Mouse (Mus musculus) forebrain, embryonic 16.5 days (tissue): ENCODE data around the gene Slco4c1. TPM values are rescaled to one million over a fixed set of nuclear protein-coding genes. Genes with fewer than 3 reads are reported as not detected.

Experiments
- ATAC-seq: fragments of 200-750 bp; cut with Nextera tagmentation; 2 replicates; pipeline ENCODE4 v1.8.0; 2017; ENCODE audit warnings: mild to moderate bottlenecking, moderate library complexity
- H3K27ac ChIP-seq: fragments of 300-500 bp; sonication (generic); 2 replicates; pipeline ENCODE4 v1.5.1; 2014; ENCODE audit warnings: low read length, control low read depth
- H3K27me3 ChIP-seq: fragments of 300-500 bp; sonication (generic); replicated peaks from 2 replicates; pipeline ENCODE4 v1.6.1; 2014; ENCODE audit warnings: low read length; ENCODE audit not compliant: control insufficient read depth, insufficient read depth
- H3K36me3 ChIP-seq: fragments of 300-500 bp; sonication (generic); 2 replicates; pipeline ENCODE4 v1.6.1; 2014; ENCODE audit not compliant: control insufficient read depth, insufficient read depth
- H3K4me1 ChIP-seq: fragments of 300-500 bp; sonication (generic); replicated peaks from 2 replicates; pipeline ENCODE4 v1.6.1; 2014; ENCODE audit warnings: low read length; ENCODE audit not compliant: control insufficient read depth, insufficient read depth
- H3K4me2 ChIP-seq: fragments of 300-500 bp; sonication (generic); 2 replicates; pipeline ENCODE4 v1.6.1; 2014; ENCODE audit warnings: mild to moderate bottlenecking, low read length, control low read depth
- H3K4me3 ChIP-seq: fragments of 300-500 bp; sonication (generic); replicated peaks from 2 replicates; pipeline ENCODE4 v1.5.1; 2014; ENCODE audit warnings: mild to moderate bottlenecking, low read length, control low read depth
- H3K9ac ChIP-seq: fragments of 300-500 bp; sonication (generic); replicated peaks from 2 replicates; pipeline ENCODE4 v1.6.1; 2014; ENCODE audit warnings: low read depth, low read length, control low read depth
- H3K9me3 ChIP-seq: fragments of 300-500 bp; sonication (generic); 2 replicates; pipeline ENCODE4 v1.6.1; 2016; ENCODE audit warnings: low read length; ENCODE audit not compliant: control insufficient read depth
- WGBS: fragments of 180-500 bp; shearing (Covaris S2); extraction: QIAGEN DNeasy Blood & Tissue Kit; methylation state at CpG from one replicate; pipeline ENCODE4 v1.1.7; 2014; 5-methylcytosine and 5-hydroxymethylcytosine counted together
- polyA plus RNA-seq: library from polyadenylated mRNA; unstranded; fragments of >200 nt; fragmentation: Nextera tagmentation; extraction: Ambion mirVana; gene quantifications from 2 replicates; pipeline ENCODE4 v1.2.1, GENCODE M21; 2015

Gene Slco4c1
- polyA plus RNA-seq, 1 experiment from 2014 or later, result 0.81 TPM

- H3K4me1 ChIP-seq, result no peaks in the 10 kb centered on the region
- H3K4me3 ChIP-seq, result no peak overlapping the region
- no peak overlapping the region for H3K9ac ChIP-seq
- no peaks in the 10 kb centered on the region for H3K9me3 ChIP-seq
- ATAC-seq, result no peak
- no peak overlapping the region for H3K27ac ChIP-seq
- 94% methylated on average over 4 of the region's 4 CpGs for WGBS
- no peaks in the 10 kb centered on the region for H3K36me3 ChIP-seq
- no peak overlapping the region for H3K4me2 ChIP-seq
- H3K27me3 ChIP-seq, result no peaks in the 10 kb centered on the region
Observed at GRCm38 (mm10) chr1:96866002-96866401, 6.0 kb downstream of the Slco4c1 start.

- no peak overlapping the region for H3K4me3 ChIP-seq
- no peaks in the 10 kb centered on the region for H3K36me3 ChIP-seq
- H3K9me3 ChIP-seq, result no peaks in the 10 kb centered on the region
- 83% methylated on average over 2 of the region's 2 CpGs for WGBS
- H3K4me2 ChIP-seq, result no peak overlapping the region
- no peaks in the 10 kb centered on the region for H3K4me1 ChIP-seq
- ATAC-seq, result no peak
- no peak overlapping the region for H3K27ac ChIP-seq
- H3K9ac ChIP-seq, result no peak overlapping the region
- no peaks in the 10 kb centered on the region for H3K27me3 ChIP-seq
Observed at GRCm38 (mm10) chr1:96864120-96864519, 7.9 kb downstream of the Slco4c1 start.

GRCm38 (mm10) chr1:96859995-96860684 is 11.8 kb downstream of the Slco4c1 start:
- no peak overlapping the region for H3K9ac ChIP-seq
- no peaks in the 10 kb centered on the region for H3K27me3 ChIP-seq
- 80% methylated on average over 7 of the region's 7 CpGs for WGBS
- no peak for ATAC-seq
- no peaks in the 10 kb centered on the region for H3K36me3 ChIP-seq
- H3K27ac ChIP-seq, result no peak overlapping the region
- no peaks in the 10 kb centered on the region for H3K9me3 ChIP-seq
- no peaks in the 10 kb centered on the region for H3K4me1 ChIP-seq
- H3K4me3 ChIP-seq, result no peak overlapping the region
- H3K4me2 ChIP-seq, result no peak overlapping the region

GRCm38 (mm10) chr1:96853541-96853940 is 18.4 kb downstream of the Slco4c1 start:
- no peak overlapping the region for H3K27ac ChIP-seq
- no peak for ATAC-seq
- H3K27me3 ChIP-seq, result no peaks in the 10 kb centered on the region
- no peak overlapping the region for H3K9ac ChIP-seq
- no peaks in the 10 kb centered on the region for H3K9me3 ChIP-seq
- H3K4me3 ChIP-seq, result no peak overlapping the region
- H3K4me1 ChIP-seq, result no peaks in the 10 kb centered on the region
- WGBS, result 81% methylated on average over 4 of the region's 4 CpGs
- no peaks in the 10 kb centered on the region for H3K36me3 ChIP-seq
- H3K4me2 ChIP-seq, result no peak overlapping the region

- no peaks in the 10 kb centered on the region for H3K27me3 ChIP-seq
- no peak overlapping the region for H3K27ac ChIP-seq
- H3K4me1 ChIP-seq, result no peaks in the 10 kb centered on the region
- H3K36me3 ChIP-seq, result no peaks in the 10 kb centered on the region
- ATAC-seq, result no peak
- H3K4me3 ChIP-seq, result no peak overlapping the region
- no peak overlapping the region for H3K4me2 ChIP-seq
- H3K9ac ChIP-seq, result no peak overlapping the region
- 68% methylated on average over 4 of the region's 4 CpGs for WGBS
- no peaks in the 10 kb centered on the region for H3K9me3 ChIP-seq
Observed at GRCm38 (mm10) chr1:96849101-96849500, 22.9 kb downstream of the Slco4c1 start.

GRCm38 (mm10) chr1:96848606-96849005 is 23.4 kb downstream of the Slco4c1 start:
- Histone ChIP-seq H3K4me1 (no peaks in the 10 kb centered on the region), H3K4me2 (no peak overlapping the region), H3K27me3 (no peaks in the 10 kb centered on the region), H3K9ac (no peak overlapping the region), H3K27ac (no peak overlapping the region), H3K4me3 (no peak overlapping the region), H3K9me3 (no peaks in the 10 kb centered on the region), H3K36me3 (no peaks in the 10 kb centered on the region)
- 24% methylated on average over 2 of the region's 2 CpGs for WGBS
- ATAC-seq, result no peak

- H3K36me3 ChIP-seq, result no peaks in the 10 kb centered on the region
- H3K4me3 ChIP-seq, result no peak overlapping the region
- no peak overlapping the region for H3K27ac ChIP-seq
- no peak overlapping the region for H3K9ac ChIP-seq
- H3K4me2 ChIP-seq, result no peak overlapping the region
- H3K27me3 ChIP-seq, result no peaks in the 10 kb centered on the region
- peak; percentile 20; the same call in 1 of the 2 replicates for ATAC-seq
- H3K9me3 ChIP-seq, result no peaks in the 10 kb centered on the region
- WGBS, result 4% methylated on average over 3 of the region's 3 CpGs
- no peaks in the 10 kb centered on the region for H3K4me1 ChIP-seq
Observed at GRCm38 (mm10) chr1:96846727-96847126, 25.2 kb downstream of the Slco4c1 start.

GRCm38 (mm10) chr1:96805287-96805727 is 66.7 kb downstream of the Slco4c1 start:
- ATAC-seq, result no peak
- Histone ChIP-seq H3K4me1 (no peaks in the 10 kb centered on the region), H3K4me3 (no peak overlapping the region), H3K9ac (no peak overlapping the region), H3K27me3 (no peaks in the 10 kb centered on the region), H3K27ac (no peak overlapping the region), H3K36me3 (no peaks in the 10 kb centered on the region), H3K4me2 (no peak overlapping the region), H3K9me3 (no peaks in the 10 kb centered on the region)
- WGBS, result 81% methylated on average over 2 of the region's 2 CpGs

- Histone ChIP-seq H3K4me1 (no peaks in the 10 kb centered on the region), H3K36me3 (no peaks in the 10 kb centered on the region), H3K4me3 (no peak overlapping the region), H3K9ac (no peak overlapping the region), H3K27me3 (no peaks in the 10 kb centered on the region), H3K9me3 (no peaks in the 10 kb centered on the region), H3K4me2 (no peak overlapping the region), H3K27ac (no peak overlapping the region)
- ATAC-seq, result peak; percentile 59
Observed at GRCm38 (mm10) chr1:96801595-96801994, 70.4 kb downstream of the Slco4c1 start.

- H3K9me3 ChIP-seq, result no peaks in the 10 kb centered on the region
- H3K9ac ChIP-seq, result no peak overlapping the region
- H3K4me2 ChIP-seq, result peak overlapping the region; percentile 17; the same call in 1 of the 2 replicates
- H3K36me3 ChIP-seq, result no peaks in the 10 kb centered on the region
- ATAC-seq, result no peak; the same call in 1 of the 2 replicates
- WGBS, result 22% methylated on average over 4 of the region's 4 CpGs
- no peaks in the 10 kb centered on the region for H3K27me3 ChIP-seq
- H3K4me3 ChIP-seq, result no peak overlapping the region
- no peak overlapping the region for H3K27ac ChIP-seq
- no peaks in the 10 kb centered on the region for H3K4me1 ChIP-seq
Observed at GRCm38 (mm10) chr1:96794690-96795089, 77.3 kb downstream of the Slco4c1 start.
